Mouse (Mus musculus): Measurements from ENCODE around the gene Chst15. TPM values are rescaled to one million over a fixed set of nuclear protein-coding genes. Genes with fewer than 3 reads are reported as not detected.

Chst15 gene
- total RNA-seq, 2 experiments from 2014 or later = 50.7 to 53.3 TPM

GRCm38 (mm10) chr7:132328648-132329047, 11.6 kb upstream of the Chst15 start:
- Histone ChIP-seq H3K4me3 (no peak overlapping the region), H3K27ac (no peak overlapping the region)
- no peak for TF ChIP-seq CTCF (conservative IDR thresholded peaks at IDR 0.05)
- no peak for DNase-seq (ENCODE audit: low spot score in 2 of 2)

- H3K4me3 ChIP-seq = no peak overlapping the region
- no peak overlapping the region; the same call in 1 of the 2 replicates for H3K27ac ChIP-seq
- no peak for TF ChIP-seq CTCF (conservative IDR thresholded peaks at IDR 0.05)
- peak in 1 of 2 experiments; percentile 59 for DNase-seq (ENCODE audit: low spot score in 2 of 2)
Measured at GRCm38 (mm10) chr7:132325549-132326331, 8.7 kb upstream of the Chst15 start.

DNA sequence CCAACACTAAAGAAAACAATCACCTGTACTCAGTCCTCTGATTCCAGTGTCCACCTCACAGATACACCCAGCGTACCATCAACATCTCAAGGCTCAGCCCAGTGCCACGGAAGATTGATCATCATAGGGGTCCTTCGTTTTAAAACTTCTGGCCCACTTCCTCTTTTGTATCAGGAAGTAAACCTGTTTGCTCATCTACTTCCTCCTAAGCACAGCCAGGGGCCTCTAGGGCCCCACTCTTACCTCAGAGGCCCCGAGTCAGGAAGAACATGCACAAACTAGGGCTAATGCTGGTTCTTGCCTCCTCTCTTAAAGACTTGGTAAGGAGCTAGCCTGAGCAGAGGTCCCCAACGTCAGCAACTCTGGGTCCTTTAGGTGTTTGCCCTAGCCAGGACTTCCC, 6.4 kb upstream of the Chst15 start:
- Histone ChIP-seq H3K27ac (0 out of 2 replicates have a peak overlapping the region, but pooled peaks have one; percentile 3), H3K4me3 (no peak overlapping the region)
- no peak for TF ChIP-seq CTCF (conservative IDR thresholded peaks at IDR 0.05)
- no peak for DNase-seq (ENCODE audit: low spot score in 2 of 2)

DNA sequence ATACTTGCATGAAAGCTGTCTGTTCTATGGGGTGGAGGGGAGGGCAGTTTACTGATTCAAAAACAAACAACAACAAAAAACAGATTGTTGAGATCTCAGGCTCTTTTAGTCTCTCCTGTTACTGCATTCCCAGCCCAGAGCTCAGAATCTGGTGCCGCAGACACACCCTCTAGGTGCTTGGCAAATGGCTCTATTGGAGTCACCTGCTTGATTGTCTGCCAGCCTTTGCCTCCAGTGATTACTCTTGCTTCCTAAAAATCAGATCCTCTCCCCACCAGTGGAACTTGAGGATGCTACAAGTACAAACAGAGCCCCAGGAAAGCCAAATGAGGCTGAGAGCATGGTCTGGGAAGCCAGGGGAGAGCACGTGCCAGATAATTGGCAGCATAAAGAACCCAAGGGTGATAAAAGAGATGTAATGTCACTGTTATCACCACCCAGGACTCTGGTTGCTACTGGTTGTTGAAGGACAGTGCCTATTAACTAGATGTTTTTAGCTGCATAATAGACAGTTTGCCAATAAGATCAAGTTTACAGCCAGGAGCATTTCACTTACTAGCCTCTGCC, 4.4 kb upstream of the Chst15 start:
- H3K27ac ChIP-seq = no peak overlapping the region
- no peak for TF ChIP-seq CTCF (conservative IDR thresholded peaks at IDR 0.05)
- no peak for DNase-seq (ENCODE audit: low spot score in 2 of 2)
- H3K4me3 ChIP-seq = no peak overlapping the region

DNA sequence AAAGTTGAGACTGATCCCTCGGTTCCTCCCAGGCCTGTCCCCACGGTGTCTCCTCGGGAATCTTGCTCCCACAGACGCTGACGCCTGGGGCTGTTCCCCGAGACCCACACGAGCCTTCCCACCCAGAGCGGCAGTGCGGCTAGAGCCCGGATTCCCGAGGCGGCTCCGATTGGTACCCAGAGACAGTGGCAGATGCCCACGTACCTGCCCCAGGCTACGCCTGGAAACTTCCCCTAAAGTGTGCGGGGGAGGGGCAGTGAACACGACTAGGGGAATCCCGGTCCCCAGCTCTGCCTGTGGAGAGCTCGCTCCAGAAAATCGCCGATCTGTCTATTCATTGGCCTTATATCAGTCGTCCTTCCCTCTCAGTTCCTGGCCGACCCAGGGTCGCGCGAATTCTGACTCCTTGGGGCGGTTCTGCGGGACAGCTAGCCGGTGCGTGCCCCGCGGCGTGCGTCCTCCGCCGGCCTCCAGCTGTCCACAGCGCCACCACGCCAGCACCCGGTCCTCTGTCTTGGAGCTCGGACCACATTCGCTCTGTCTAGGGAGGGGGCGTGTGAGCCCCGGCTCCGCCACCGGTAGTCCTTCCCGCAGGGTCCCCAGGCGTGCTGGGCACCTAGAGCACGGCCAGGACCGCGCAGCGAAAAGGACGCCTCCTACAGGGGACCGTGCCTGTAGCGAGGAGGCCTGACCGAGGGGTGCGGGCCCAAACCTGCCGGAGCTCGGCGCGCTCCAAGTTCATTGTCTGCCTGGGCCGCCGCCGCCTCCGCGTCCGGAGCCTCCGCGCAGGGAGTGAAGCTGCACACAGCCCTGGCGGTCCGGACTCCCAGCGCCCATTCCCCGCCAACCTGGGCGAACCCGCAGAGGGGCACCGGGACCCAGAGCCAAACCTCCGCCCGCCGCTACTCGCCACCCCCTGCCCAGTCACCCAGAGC, 660 bp downstream of the Chst15 start:
- H3K4me3 ChIP-seq = peak overlapping the region; percentile 84
- TF ChIP-seq CTCF (conservative IDR thresholded peaks at IDR 0.05) = peak; percentile 65
- peak overlapping the region; percentile 96 for H3K27ac ChIP-seq
- DNase-seq (ENCODE audit: low spot score in 2 of 2) = peak; percentile 45 to 49

DNA sequence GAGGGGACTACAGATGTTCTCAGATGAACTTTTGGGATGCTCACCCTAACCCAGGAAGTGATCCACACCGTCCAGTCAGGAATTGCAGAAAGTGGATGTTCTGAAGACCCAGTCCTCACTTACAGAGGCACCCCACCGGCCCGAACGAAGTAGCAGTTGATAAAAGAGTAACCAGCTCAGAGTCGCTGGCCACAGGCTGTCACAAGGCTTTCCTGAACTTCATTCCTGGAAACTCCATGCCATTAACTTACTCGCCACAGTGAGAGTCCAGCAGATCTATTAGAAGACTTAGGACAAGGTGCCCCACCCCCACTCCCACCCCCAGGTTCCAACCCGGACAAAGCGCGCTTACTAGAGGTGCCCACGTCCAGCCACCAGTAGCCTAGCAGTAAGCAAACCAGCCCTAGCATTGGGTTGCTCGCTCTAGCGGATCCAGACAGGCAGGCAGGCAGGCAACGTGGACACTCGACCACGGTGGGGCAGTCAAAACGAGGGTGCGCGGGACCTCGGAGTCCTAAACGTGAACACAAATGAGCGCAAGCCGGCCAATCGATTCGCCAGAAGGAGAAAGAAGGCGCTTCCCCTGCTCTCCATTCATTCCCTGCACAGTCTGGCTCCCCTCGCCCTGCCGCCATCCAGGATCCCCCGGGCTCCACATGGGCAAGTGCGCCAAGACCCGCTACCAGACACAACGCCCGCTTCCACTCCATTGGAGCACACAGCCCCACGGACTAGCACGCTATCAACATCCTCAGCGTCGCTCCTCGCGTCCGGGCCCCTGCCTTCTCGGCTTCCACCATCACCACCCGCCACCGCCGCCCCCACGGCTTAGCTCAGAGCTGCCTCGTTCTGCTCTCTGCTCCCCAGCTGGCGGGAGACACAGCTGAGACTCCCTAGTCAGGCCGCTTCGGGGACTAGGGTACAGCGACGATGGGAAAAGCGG, 1.6 kb downstream of the Chst15 start:
- peak; percentile 60 to 72 for DNase-seq (ENCODE audit: low spot score in 2 of 2)
- TF ChIP-seq CTCF (conservative IDR thresholded peaks at IDR 0.05) = peak; percentile 60
- Histone ChIP-seq H3K27ac (peak overlapping the region; percentile 96), H3K4me3 (peak overlapping the region; percentile 84)

GRCm38 (mm10) chr7:132312396-132312795, 4.6 kb downstream of the Chst15 start:
- Histone ChIP-seq H3K4me3 (peak overlapping the region; percentile 11; the same call in 1 of the 2 replicates), H3K27ac (peak overlapping the region; percentile 78)
- peak in 1 of 2 experiments; percentile 34 for DNase-seq (ENCODE audit: low spot score in 2 of 2)
- TF ChIP-seq CTCF (conservative IDR thresholded peaks at IDR 0.05) = no peak

- no peak for TF ChIP-seq CTCF (conservative IDR thresholded peaks at IDR 0.05)
- DNase-seq (ENCODE audit: low spot score in 2 of 2) = no peak
- H3K4me3 ChIP-seq = no peak overlapping the region
- H3K27ac ChIP-seq = no peak overlapping the region
Measured at GRCm38 (mm10) chr7:132308537-132309191, 8.4 kb downstream of the Chst15 start.

- TF ChIP-seq CTCF (conservative IDR thresholded peaks at IDR 0.05) = no peak
- no peak overlapping the region for H3K4me3 ChIP-seq
Measured at GRCm38 (mm10) chr7:132307722-132308271, 9.2 kb downstream of the Chst15 start.

DNA sequence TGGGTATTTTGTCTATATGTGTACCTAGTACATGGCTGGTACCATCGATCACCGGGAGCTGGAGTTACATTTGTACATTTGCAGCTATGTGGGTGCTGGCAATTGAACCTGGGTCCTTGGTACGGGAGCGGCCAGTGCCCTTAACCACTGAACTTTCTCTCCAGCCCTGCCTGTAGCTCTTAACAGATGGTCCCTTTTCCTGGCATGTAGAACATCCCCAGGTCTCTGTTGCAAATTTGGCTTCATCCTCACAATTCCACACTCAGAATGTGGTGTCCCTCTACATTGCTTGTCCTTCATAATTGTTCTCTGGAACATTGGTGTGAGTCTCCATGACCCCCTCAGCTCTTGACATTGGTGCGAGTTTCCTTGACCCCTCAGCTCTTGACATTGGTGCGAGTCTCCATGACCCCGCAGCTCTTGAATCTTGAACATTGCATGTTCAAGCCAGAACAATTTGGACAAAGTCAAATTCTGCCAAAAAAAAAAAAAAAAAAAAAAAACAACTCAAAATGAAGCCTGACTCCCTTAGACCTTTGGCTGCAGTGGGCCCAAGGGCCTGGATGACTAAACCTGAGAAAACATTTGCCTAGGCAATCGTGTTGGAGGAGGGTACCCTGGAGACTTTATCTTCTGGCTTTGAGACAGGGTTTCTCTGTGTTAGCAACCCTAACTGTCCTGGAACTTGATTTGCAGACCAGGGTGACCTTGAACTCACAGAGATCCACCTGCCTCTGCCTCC, 10.2 kb downstream of the Chst15 start:
- Histone ChIP-seq H3K27ac (no peak overlapping the region), H3K4me3 (no peak overlapping the region)
- TF ChIP-seq CTCF (conservative IDR thresholded peaks at IDR 0.05) = no peak
- no peak for DNase-seq (ENCODE audit: low spot score in 2 of 2)

More at GRCm38 (mm10) chr7:132307722-132308271, 9.2 kb downstream of the Chst15 start:
- DNase-seq (ENCODE audit: low spot score in 2 of 2) = no peak
- no peak overlapping the region for H3K27ac ChIP-seq
